Mouse (Mus musculus): Measurements from ENCODE around the gene Bcl2l12. TPM values are rescaled to one million over a fixed set of nuclear protein-coding genes. Genes with fewer than 3 reads are reported as not detected.

Gene Bcl2l12
- polyA plus RNA-seq, 1 experiment from 2014 or later = 67.7 TPM

GRCm38 (mm10) chr7:44973415-44974130, 24.9 kb downstream of the Bcl2l12 start:
- Histone ChIP-seq H3K27me3 (no peaks in the 10 kb centered on the region), H3K4me2 (replicated peaks) (peak overlapping the region; percentile 76), H3K27ac (replicated peaks) (peak overlapping the region; percentile 93), H3K4me3 (replicated peaks) (peak overlapping the region; percentile 59), H3K4me1 (peaks cover 36% of the 10 kb centered on the region), H3K9ac (peak overlapping the region; percentile 50; the same call in 1 of the 2 replicates), H3K9me3 (replicated peaks) (no peaks in the 10 kb centered on the region), H3K36me3 (peaks cover 33% of the 10 kb centered on the region)
- WGBS = 36% methylated on average over 14 of the region's 14 CpGs
- ATAC-seq (ENCODE audit: insufficient number of reproducible peaks, low FRiP score, low TSS enrichment, low read depth) = no peak

GRCm38 (mm10) chr7:44971142-44971541, 27.4 kb downstream of the Bcl2l12 start:
- H3K4me3 ChIP-seq (replicated peaks) = peak overlapping the region; percentile 53
- peak overlapping the region; percentile 90; the same call in 1 of the 2 replicates for H3K27ac ChIP-seq (replicated peaks)
- H3K4me2 ChIP-seq (replicated peaks) = peak overlapping the region; percentile 78
- H3K9ac ChIP-seq = peak overlapping the region; percentile 43; the same call in 1 of the 2 replicates
- no peaks in the 10 kb centered on the region for H3K9me3 ChIP-seq (replicated peaks)
- H3K36me3 ChIP-seq = peaks cover 15% of the 10 kb centered on the region
- H3K4me1 ChIP-seq = peaks cover 36% of the 10 kb centered on the region
- WGBS = 60% methylated on average over 7 of the region's 7 CpGs
- no peaks in the 10 kb centered on the region for H3K27me3 ChIP-seq
- no peak for ATAC-seq (ENCODE audit: insufficient number of reproducible peaks, low FRiP score, low TSS enrichment, low read depth)

GRCm38 (mm10) chr7:44970231-44970691, 28.3 kb downstream of the Bcl2l12 start:
- Histone ChIP-seq H3K27ac (replicated peaks) (peak overlapping the region; percentile 90), H3K36me3 (peaks cover 15% of the 10 kb centered on the region), H3K27me3 (no peaks in the 10 kb centered on the region), H3K9me3 (replicated peaks) (no peaks in the 10 kb centered on the region), H3K9ac (peak overlapping the region; percentile 43), H3K4me2 (replicated peaks) (peak overlapping the region; percentile 78), H3K4me3 (replicated peaks) (peak overlapping the region; percentile 53), H3K4me1 (peaks cover 34% of the 10 kb centered on the region)
- under 1% methylated on average over 36 of the region's 36 CpGs for WGBS
- ATAC-seq (ENCODE audit: insufficient number of reproducible peaks, low FRiP score, low TSS enrichment, low read depth) = peak; percentile 95

GRCm38 (mm10) chr7:44966638-44967037, 31.9 kb downstream of the Bcl2l12 start:
- no peak for ATAC-seq (ENCODE audit: insufficient number of reproducible peaks, low FRiP score, low TSS enrichment, low read depth)
- Histone ChIP-seq H3K9ac (no peak overlapping the region), H3K9me3 (replicated peaks) (no peaks in the 10 kb centered on the region), H3K27me3 (no peaks in the 10 kb centered on the region), H3K27ac (replicated peaks) (no peak overlapping the region), H3K4me2 (replicated peaks) (no peak overlapping the region), H3K4me3 (replicated peaks) (no peak overlapping the region), H3K36me3 (peaks cover 41% of the 10 kb centered on the region), H3K4me1 (peaks cover 14% of the 10 kb centered on the region)
- WGBS = 73% methylated on average over 15 of the region's 15 CpGs

GRCm38 (mm10) chr7:44965975-44966374, 32.5 kb downstream of the Bcl2l12 start:
- WGBS = 75% methylated on average over 7 of the region's 7 CpGs
- no peak overlapping the region for H3K4me2 ChIP-seq (replicated peaks)
- no peak for ATAC-seq (ENCODE audit: insufficient number of reproducible peaks, low FRiP score, low TSS enrichment, low read depth)
- peaks cover 47% of the 10 kb centered on the region for H3K36me3 ChIP-seq
- no peaks in the 10 kb centered on the region for H3K9me3 ChIP-seq (replicated peaks)
- H3K4me3 ChIP-seq (replicated peaks) = no peak overlapping the region
- H3K27me3 ChIP-seq = no peaks in the 10 kb centered on the region
- H3K4me1 ChIP-seq = peaks cover 8% of the 10 kb centered on the region
- no peak overlapping the region for H3K9ac ChIP-seq
- H3K27ac ChIP-seq (replicated peaks) = no peak overlapping the region

- peaks cover 47% of the 10 kb centered on the region for H3K36me3 ChIP-seq
- WGBS = 93% methylated on average over 13 of the region's 13 CpGs
- H3K27me3 ChIP-seq = no peaks in the 10 kb centered on the region
- H3K4me1 ChIP-seq = no peaks in the 10 kb centered on the region
- H3K9ac ChIP-seq = no peak overlapping the region
- no peak overlapping the region for H3K4me2 ChIP-seq (replicated peaks)
- H3K4me3 ChIP-seq (replicated peaks) = no peak overlapping the region
- ATAC-seq (ENCODE audit: insufficient number of reproducible peaks, low FRiP score, low TSS enrichment, low read depth) = no peak
- H3K9me3 ChIP-seq (replicated peaks) = no peaks in the 10 kb centered on the region
- no peak overlapping the region for H3K27ac ChIP-seq (replicated peaks)
These were observed 33.5 kb downstream of the Bcl2l12 start for GRCm38 (mm10) chr7:44964990-44965389.

- Histone ChIP-seq H3K4me1 (no peaks in the 10 kb centered on the region), H3K4me2 (replicated peaks) (no peak overlapping the region), H3K9ac (no peak overlapping the region), H3K9me3 (replicated peaks) (no peaks in the 10 kb centered on the region), H3K36me3 (peaks cover 56% of the 10 kb centered on the region), H3K27me3 (no peaks in the 10 kb centered on the region), H3K4me3 (replicated peaks) (no peak overlapping the region), H3K27ac (replicated peaks) (no peak overlapping the region)
- no peak for ATAC-seq (ENCODE audit: insufficient number of reproducible peaks, low FRiP score, low TSS enrichment, low read depth)
- WGBS = 91% methylated on average over 5 of the region's 5 CpGs
These were observed 35.7 kb downstream of the Bcl2l12 start for GRCm38 (mm10) chr7:44962831-44963230.

- no peak overlapping the region for H3K27ac ChIP-seq (replicated peaks)
- no peak overlapping the region for H3K9ac ChIP-seq
- H3K4me1 ChIP-seq = peaks cover 3% of the 10 kb centered on the region; the same call in 1 of the 2 replicates
- no peak overlapping the region for H3K4me3 ChIP-seq (replicated peaks)
- 69% methylated on average over 8 of the region's 8 CpGs for WGBS
- H3K27me3 ChIP-seq = no peaks in the 10 kb centered on the region
- no peaks in the 10 kb centered on the region for H3K9me3 ChIP-seq (replicated peaks)
- H3K36me3 ChIP-seq = peaks cover 56% of the 10 kb centered on the region
- no peak overlapping the region for H3K4me2 ChIP-seq (replicated peaks)
- no peak for ATAC-seq (ENCODE audit: insufficient number of reproducible peaks, low FRiP score, low TSS enrichment, low read depth)
These were observed 36.2 kb downstream of the Bcl2l12 start for GRCm38 (mm10) chr7:44962337-44962736.

GRCm38 (mm10) chr7:44960512-44960910, 38.0 kb downstream of the Bcl2l12 start:
- H3K9ac ChIP-seq = no peak overlapping the region
- no peaks in the 10 kb centered on the region for H3K27me3 ChIP-seq
- no peak overlapping the region for H3K4me2 ChIP-seq (replicated peaks)
- H3K27ac ChIP-seq (replicated peaks) = no peak overlapping the region
- ATAC-seq (ENCODE audit: insufficient number of reproducible peaks, low FRiP score, low TSS enrichment, low read depth) = no peak
- H3K4me3 ChIP-seq (replicated peaks) = no peak overlapping the region
- H3K36me3 ChIP-seq = peaks cover 44% of the 10 kb centered on the region
- peaks cover 5% of the 10 kb centered on the region; the same call in 1 of the 2 replicates for H3K4me1 ChIP-seq
- no peaks in the 10 kb centered on the region for H3K9me3 ChIP-seq (replicated peaks)
- 90% methylated on average over 13 of the region's 13 CpGs for WGBS

- no peak for ATAC-seq (ENCODE audit: insufficient number of reproducible peaks, low FRiP score, low TSS enrichment, low read depth)
- no peak overlapping the region for H3K9ac ChIP-seq
- no peak overlapping the region for H3K4me2 ChIP-seq (replicated peaks)
- peaks cover 39% of the 10 kb centered on the region for H3K36me3 ChIP-seq
- H3K4me3 ChIP-seq (replicated peaks) = no peak overlapping the region
- WGBS = 84% methylated on average over 10 of the region's 10 CpGs
- no peaks in the 10 kb centered on the region for H3K9me3 ChIP-seq (replicated peaks)
- H3K27ac ChIP-seq (replicated peaks) = no peak overlapping the region
- peaks cover 5% of the 10 kb centered on the region; the same call in 1 of the 2 replicates for H3K4me1 ChIP-seq
- H3K27me3 ChIP-seq = no peaks in the 10 kb centered on the region
These were observed 38.5 kb downstream of the Bcl2l12 start for GRCm38 (mm10) chr7:44959874-44960511.

GRCm38 (mm10) chr7:44959281-44959680, 39.2 kb downstream of the Bcl2l12 start:
- ATAC-seq (ENCODE audit: insufficient number of reproducible peaks, low FRiP score, low TSS enrichment, low read depth) = no peak

More at GRCm38 (mm10) chr7:44959281-44959680, 39.2 kb downstream of the Bcl2l12 start:
- no peaks in the 10 kb centered on the region for H3K9me3 ChIP-seq (replicated peaks)
- no peak overlapping the region for H3K4me3 ChIP-seq (replicated peaks)
- peaks cover 6% of the 10 kb centered on the region for H3K4me1 ChIP-seq
- no peak overlapping the region for H3K4me2 ChIP-seq (replicated peaks)
- WGBS = 88% methylated on average over 8 of the region's 8 CpGs
- no peak overlapping the region for H3K9ac ChIP-seq
- no peak overlapping the region for H3K27ac ChIP-seq (replicated peaks)
- H3K27me3 ChIP-seq = no peaks in the 10 kb centered on the region
- peaks cover 37% of the 10 kb centered on the region; the same call in 1 of the 2 replicates for H3K36me3 ChIP-seq

Data from embryonic facial prominence, embryonic 15.5 days (tissue).